In genomic region chr4:130790180-130790579, GRCm38 (mm10) we compare ENCODE assay signal across 9 mouse cellular contexts. TPM values are rescaled to one million over a fixed set of nuclear protein-coding genes. Genes with fewer than 3 reads are reported as not detected.
DNase-seq lines count a peak whose midpoint lies in the region; ATAC-seq and TF ChIP-seq lines count a peak whose summit lies in the region.
"Had no signal": no experiment of that assay in that cellular context is flagged by ENCODE, and none has a peak within 500 bp of the region (broad histone marks: within the 10 kb centered on the region; RNA-seq: fewer than 3 reads in every experiment).

No protein-coding gene starts in this region.

- TF ChIP-seq CTCF in kidney, postnatal 0 days (IDR thresholded peaks at IDR 0.05; ENCODE audit: low read depth) = peak; percentile 97
- peak; percentile 91 for TF ChIP-seq CTCF in liver, embryonic 14.5 days (IDR thresholded peaks at IDR 0.05; ENCODE audit: low read depth)

- peak; percentile 67 to 74 for DNase-seq in urinary bladder, adult 18-20 months (ENCODE audit: low spot score in 2 of 2)
- no peak for DNase-seq in urinary bladder, postnatal 10 days (ENCODE audit: low spot score)
- DNase-seq in gastrocnemius, postnatal 36 days = peak; percentile 61 to 76
- DNase-seq in kidney, postnatal 0 days (ENCODE audit: low spot score) = peak; percentile 90
- DNase-seq in liver, embryonic 14.5 days (ENCODE audit: low read depth in 3 of 3, low spot score in 3 of 3) = peak; percentile 33 to 45 (median 34)
- DNase-seq in testis, postnatal 10 days (ENCODE audit: low spot score) = peak; percentile 87

- H3K27me3 ChIP-seq in kidney, postnatal 0 days (ENCODE audit: insufficient read depth, low read length) = no peaks in the 10 kb centered on the region
- peaks cover 34% of the 10 kb centered on the region for H3K27me3 ChIP-seq in liver, embryonic 14.5 days (ENCODE audit: control insufficient read depth, insufficient read depth, low read length)
- H3K27me3 ChIP-seq in neural tube, embryonic 12.5 days (replicated peaks) = peaks cover 8% of the 10 kb centered on the region; the same call in 1 of the 2 replicates
- H3K27me3 ChIP-seq: embryonic facial prominence, embryonic 12.5 days had no signal

- no peak overlapping the region for H3K9ac ChIP-seq in kidney, postnatal 0 days (ENCODE audit: low read depth, low read length)
- H3K9ac ChIP-seq in liver, embryonic 14.5 days (replicated peaks) = no peak overlapping the region
- H3K9ac ChIP-seq in neural tube, embryonic 12.5 days = no peak overlapping the region
- H3K9ac ChIP-seq: embryonic facial prominence, embryonic 12.5 days had no signal

- H3K4me2 ChIP-seq in kidney, postnatal 0 days (ENCODE audit: low read length) = no peak overlapping the region
- no peak overlapping the region for H3K4me2 ChIP-seq in liver, embryonic 14.5 days (ENCODE audit: low read depth)
- H3K4me2 ChIP-seq in neural tube, embryonic 12.5 days (replicated peaks) = no peak overlapping the region
- H3K4me2 ChIP-seq: embryonic facial prominence, embryonic 12.5 days had no signal

- H3K4me3 ChIP-seq in kidney, postnatal 0 days (replicated peaks; ENCODE audit: low read depth, low read length) = no peak overlapping the region
- H3K4me3 ChIP-seq in liver, embryonic 14.5 days (ENCODE audit: insufficient read depth in 1 of 2, low read depth in 2 of 2, low read length in 2 of 2) = no peak overlapping the region
- H3K4me3 ChIP-seq in neural tube, embryonic 12.5 days = no peak overlapping the region
- H3K4me3 ChIP-seq: embryonic facial prominence, embryonic 12.5 days had no signal

- peaks cover 11% of the 10 kb centered on the region for H3K4me1 ChIP-seq in kidney, postnatal 0 days (replicated peaks; ENCODE audit: insufficient read depth, low read length)
- H3K4me1 ChIP-seq in liver, embryonic 14.5 days (replicated peaks; ENCODE audit: control insufficient read depth in 2 of 2, insufficient read depth in 2 of 2, low read length in 1 of 2) = no peaks in the 10 kb centered on the region
- H3K4me1 ChIP-seq in neural tube, embryonic 12.5 days = peaks cover 18% of the 10 kb centered on the region

- H3K36me3 ChIP-seq in kidney, postnatal 0 days (ENCODE audit: insufficient read depth, low read length) = no peaks in the 10 kb centered on the region
- no peaks in the 10 kb centered on the region for H3K36me3 ChIP-seq in liver, embryonic 14.5 days (replicated peaks; ENCODE audit: control insufficient read depth, insufficient read depth, low read depth)
- H3K36me3 ChIP-seq in neural tube, embryonic 12.5 days = no peaks in the 10 kb centered on the region
- H3K36me3 ChIP-seq: embryonic facial prominence, embryonic 12.5 days had no signal

- TF ChIP-seq EP300 in liver, embryonic 14.5 days (IDR thresholded peaks at IDR 0.05; ENCODE audit: low read depth) = no peak

- no peaks in the 10 kb centered on the region for H3K9me3 ChIP-seq in kidney, postnatal 0 days (replicated peaks; ENCODE audit: low read length)
- no peaks in the 10 kb centered on the region for H3K9me3 ChIP-seq in liver, embryonic 14.5 days (ENCODE audit: control insufficient read depth, low read length)
- H3K9me3 ChIP-seq in neural tube, embryonic 12.5 days = no peaks in the 10 kb centered on the region
- H3K9me3 ChIP-seq: embryonic facial prominence, embryonic 12.5 days had no signal

- ATAC-seq in common myeloid progenitor, adult 5-6 weeks (replicated peaks; ENCODE audit: low read depth, poor library complexity, severe bottlenecking) = peak; percentile 83
- no peak; the same call in 1 of the 2 replicates for ATAC-seq in kidney, postnatal 0 days (replicated peaks; ENCODE audit: low FRiP score, low read depth)
- no peak for ATAC-seq in liver, embryonic 14.5 days (ENCODE audit: insufficient read depth)
- 0 out of 2 replicates have a peak, but pooled peaks have one; percentile 48 for ATAC-seq in neural tube, embryonic 12.5 days (ENCODE audit: low FRiP score, low read depth)

- WGBS in kidney, postnatal 0 days = 8% methylated on average over 6 of the region's 6 CpGs
- WGBS in liver, embryonic 14.5 days (ENCODE audit: insufficient replicate concordance) = 2% methylated on average over 6 of the region's 6 CpGs
- 11% methylated on average over 6 of the region's 6 CpGs for WGBS in neural tube, embryonic 12.5 days

- intact Hi-C loops in gastrocnemius, postnatal 36 days (cut with DNase I) = loop anchor here (1.0 to 2.0 kb wide), 2 partner anchors 88 to 157 kb away; no protein-coding TSS in a partner anchor

- H3K27ac ChIP-seq in kidney, postnatal 0 days = no peak overlapping the region
- H3K27ac ChIP-seq in liver, embryonic 14.5 days = no peak overlapping the region
- no peak overlapping the region for H3K27ac ChIP-seq in neural tube, embryonic 12.5 days
- H3K27ac ChIP-seq: embryonic facial prominence, embryonic 12.5 days had no signal

RNA-seq across cellular contexts. Expression of gene Sdc3, which starts 2.2 kb away (rescaled TPM):
- 1.3 and 2.1 TPM in 2 replicates for total RNA-seq in common myeloid progenitor, adult 5-6 weeks (2017)
- total RNA-seq in gastrocnemius, postnatal 36 days (2021) = 10 to 100 TPM in 1 of 2 experiments, 1 to 10 TPM in 1; 8.4 to 14.2 TPM
- polyA plus RNA-seq in kidney, postnatal 0 days (2015; fragmentation: Nextera tagmentation; extraction: Ambion mirVana) = 14.9 and 16.2 TPM in 2 replicates
- polyA plus RNA-seq in liver, embryonic 14.5 days (2012; rRNA removed) = 7.3 and 9.0 TPM in 2 replicates
- 4.4 and 5.3 TPM in 2 replicates for polyA plus RNA-seq in liver, embryonic 14.5 days (2014; fragmentation: Nextera tagmentation; extraction: Ambion mirVana)
- polyA plus RNA-seq in neural tube, embryonic 12.5 days (2016; fragmentation: Nextera tagmentation; extraction: Ambion mirVana) = 49.4 and 54.2 TPM in 2 replicates

Comparison
In these comparisons a context has a peak if more than half of its experiments do, and no peak if none do; other contexts are left out.
1. ATAC-seq: peak in common myeloid progenitor, adult 5-6 weeks (single experiment) and neural tube, embryonic 12.5 days (single experiment); none in kidney, postnatal 0 days (single experiment) and liver, embryonic 14.5 days (single experiment).